Mouse (Mus musculus) cortical plate, adult 2 months (tissue): ENCODE data around the gene Filip1l. TPM values are rescaled to one million over a fixed set of nuclear protein-coding genes. Genes with fewer than 3 reads are reported as not detected.

Source experiments
- H3K27ac ChIP-seq: fragments of 200-500 bp; 2 replicates; pipeline ENCODE4 v1.5.1; 2012; ENCODE audit warnings: low read length, control low read depth, inconsistent platforms; ENCODE audit not compliant: insufficient read depth
- H3K4me1 ChIP-seq: fragments of 200-500 bp; 2 replicates; pipeline ENCODE4 v1.6.1; 2011; ENCODE audit warnings: low read length; ENCODE audit not compliant: control insufficient read depth, insufficient read depth
- H3K4me3 ChIP-seq: fragments of 200-500 bp; 2 replicates; pipeline ENCODE4 v1.5.1; 2011; ENCODE audit warnings: mild to moderate bottlenecking, low read length, control low read depth; ENCODE audit not compliant: insufficient read depth
- CTCF ChIP-seq: fragments of 200-500 bp; IDR thresholded peaks from 2 replicates; pipeline ENCODE4 v1.5.1; 2011; ENCODE audit warnings: mild to moderate bottlenecking, control low read depth, low read length; ENCODE audit not compliant: insufficient read depth; ENCODE audit errors: extremely low read depth
- POLR2A ChIP-seq: fragments of 200-500 bp; IDR thresholded peaks from 2 replicates; pipeline ENCODE4 v1.6.1; 2011; ENCODE audit warnings: mild to moderate bottlenecking, low read length, control low read depth; ENCODE audit not compliant: insufficient read depth; ENCODE audit errors: extremely low read depth
- polyA plus RNA-seq: library from polyadenylated mRNA; depleted of rRNA; stranded (reverse); fragments of >200 nt; gene quantifications from 2 replicates; pipeline ENCODE4 v1.2.3, GENCODE M21; 2012; rRNA removed

The Filip1l gene
- polyA plus RNA-seq, 1 experiment: 2.3 TPM

DNA sequence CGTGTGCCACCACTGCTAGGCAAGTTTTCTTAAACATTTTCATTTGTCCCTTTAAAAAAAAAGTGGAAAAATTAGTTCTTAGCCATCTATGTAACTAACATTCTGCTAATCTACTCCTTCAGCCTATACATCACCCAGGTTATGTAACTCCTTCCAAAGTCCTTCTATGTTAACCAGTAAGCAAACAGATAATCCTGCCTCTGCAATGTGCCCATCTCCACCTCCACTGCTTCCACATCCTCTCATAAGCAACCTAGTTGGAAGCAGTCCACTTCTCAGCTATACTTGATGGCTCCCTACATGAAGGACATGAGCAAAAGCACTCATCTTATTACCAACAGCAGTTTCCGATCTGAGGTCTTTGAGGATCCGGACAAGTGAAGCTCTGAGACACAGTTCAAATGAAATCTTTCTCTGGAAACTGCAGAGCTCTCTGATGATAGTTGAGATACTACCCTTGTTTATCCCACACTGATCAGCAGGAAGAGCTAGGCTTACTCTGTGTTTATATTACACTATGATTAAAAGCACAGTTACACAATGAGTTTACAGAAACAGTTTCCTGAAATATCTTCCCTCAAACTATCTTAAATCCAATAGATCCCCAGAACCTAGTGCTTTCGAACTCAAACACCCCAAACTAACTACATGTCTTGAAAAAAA lies 244.5 kb downstream of the Filip1l start:
- no peaks in the 10 kb centered on the region for H3K4me1 ChIP-seq
- H3K4me3 ChIP-seq: no peak overlapping the region
- TF ChIP-seq POLR2A: no peak
- TF ChIP-seq CTCF: no peak
- H3K27ac ChIP-seq: no peak overlapping the region

DNA sequence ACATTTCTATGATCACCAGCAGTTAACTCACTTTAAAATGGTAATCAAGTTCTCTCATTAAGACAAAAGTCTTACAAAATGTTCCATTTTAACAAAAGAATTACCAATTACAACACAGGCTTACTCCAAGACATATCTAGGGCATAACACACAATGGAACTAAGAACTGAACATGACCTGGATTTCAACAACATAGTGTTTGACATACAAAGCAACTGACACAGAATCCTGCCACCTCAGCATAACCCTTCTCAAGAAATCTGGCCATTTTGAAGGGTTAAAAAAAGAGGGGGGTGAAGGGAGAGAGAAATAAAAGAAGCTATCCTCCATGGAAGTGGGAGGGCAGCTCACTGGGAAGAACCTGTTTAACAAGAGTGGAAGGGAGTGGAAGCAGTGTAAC lies 248.1 kb downstream of the Filip1l start:
- no peak overlapping the region for H3K4me3 ChIP-seq
- TF ChIP-seq CTCF (no peak), POLR2A (no peak)
- no peak overlapping the region for H3K27ac ChIP-seq
- H3K4me1 ChIP-seq: no peaks in the 10 kb centered on the region

DNA sequence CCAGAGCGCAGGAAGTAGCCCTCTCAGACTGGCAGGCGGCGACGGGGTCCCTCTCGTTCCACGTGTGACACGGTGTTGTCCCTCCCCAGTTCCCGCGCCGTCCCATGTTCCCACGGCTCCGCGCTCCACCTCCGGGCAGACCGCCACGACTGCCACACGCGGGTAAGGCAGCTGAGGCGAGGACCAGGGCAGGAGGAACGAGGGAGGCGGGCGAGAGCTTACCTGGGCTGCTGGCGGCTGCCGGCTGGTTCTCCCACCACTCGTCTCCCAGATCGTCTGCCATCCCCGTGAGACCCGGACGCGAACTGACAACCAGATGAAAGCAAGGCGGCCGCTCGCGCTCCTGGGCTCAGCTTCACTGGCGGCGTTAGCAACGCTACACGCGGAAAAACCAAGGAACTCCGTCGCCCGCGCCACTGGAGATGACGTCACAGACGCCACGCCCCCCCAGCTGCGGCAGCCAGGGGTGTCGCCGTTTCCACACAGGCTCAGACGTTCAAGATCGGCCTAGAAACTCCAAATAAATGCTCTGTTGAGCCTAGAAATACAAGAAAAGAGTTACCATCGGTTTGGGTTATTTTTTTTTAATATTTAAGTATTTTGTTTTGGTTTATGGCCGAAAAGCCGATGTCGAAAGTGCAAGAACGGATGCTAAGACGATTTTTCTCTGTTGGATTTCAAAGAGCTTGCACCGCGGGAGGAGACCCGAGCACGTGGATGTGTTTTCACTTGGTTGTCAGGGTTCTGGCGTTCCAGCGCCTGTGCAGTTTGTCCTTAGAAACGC lies 253.7 kb downstream of the Filip1l start, which contains the start of gene Cmss1:
Gene Cmss1 (minus strand): TSS at position 421 of the 784 bp plus-strand sequence.
- Histone ChIP-seq H3K4me1 (no peaks in the 10 kb centered on the region), H3K27ac (peak within 1 kb of the TSS; percentile 48; the same call in 1 of the 2 replicates), H3K4me3 (peak within 1 kb of the TSS; percentile 98)
- TF ChIP-seq POLR2A (peak; percentile 54; the same call in 1 of the 2 replicates), CTCF (no peak)

DNA sequence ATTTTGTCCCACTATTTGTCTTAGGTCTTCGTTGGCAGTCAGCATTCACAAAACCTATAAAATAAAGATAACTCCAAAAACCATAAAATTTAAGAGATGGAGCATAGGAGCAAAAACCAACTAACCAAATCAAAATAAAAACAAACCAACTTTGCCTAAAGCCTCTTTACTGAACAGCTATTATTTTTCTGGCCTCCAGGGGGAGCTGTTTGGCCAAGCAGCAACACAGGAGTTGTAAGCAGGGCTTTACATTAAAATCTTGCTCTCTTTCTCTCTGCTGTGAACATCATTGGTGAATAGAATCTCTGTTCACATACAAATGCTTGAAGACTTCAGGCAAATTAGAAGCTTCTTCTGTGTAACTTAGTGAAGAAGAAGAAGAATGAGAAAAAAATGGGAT lies 258.9 kb downstream of the Filip1l start:
- no peak overlapping the region for H3K27ac ChIP-seq
- H3K4me1 ChIP-seq: no peaks in the 10 kb centered on the region
- no peak overlapping the region for H3K4me3 ChIP-seq
- TF ChIP-seq CTCF (peak; percentile 65), POLR2A (no peak)

Other genes with a start within 250 kb of the Filip1l start
- 53.3 and 56.2 TPM in 2 replicates for gene Tomm70a, start 231.4 kb upstream of the Filip1l start, polyA plus RNA-seq
- gene Nit2, start 185.8 kb upstream of the Filip1l start, polyA plus RNA-seq: 13.1 and 15.1 TPM in 2 replicates
- gene Tbc1d23, start 121.6 kb upstream of the Filip1l start, polyA plus RNA-seq: 39.7 and 40.9 TPM in 2 replicates
- 0.98 and 1.4 TPM in 2 replicates for gene Tmem30c, start 60.2 kb upstream of the Filip1l start, polyA plus RNA-seq